Mouse (Mus musculus): ENCODE measurements around the gene Col12a1. TPM values are rescaled to one million over a fixed set of nuclear protein-coding genes. Genes with fewer than 3 reads are reported as not detected.

The Col12a1 gene
- total RNA-seq, 4 experiments from 2014 or later, result 5.3 to 9.6 (median 6.9) TPM

- DNase-seq (ENCODE audit: low spot score in 2 of 2), result no peak
Observed at GRCm38 (mm10) chr9:79605722-79606121, 112.9 kb downstream of the Col12a1 start.

GRCm38 (mm10) chr9:79604546-79604945 is 114.1 kb downstream of the Col12a1 start:
- DNase-seq (ENCODE audit: low spot score in 2 of 2), result no peak

- no peak for DNase-seq (ENCODE audit: low spot score in 2 of 2)
Observed at GRCm38 (mm10) chr9:79603448-79603847, 115.2 kb downstream of the Col12a1 start.

GRCm38 (mm10) chr9:79600237-79600570 is 118.4 kb downstream of the Col12a1 start:
- no peak for DNase-seq (ENCODE audit: low spot score in 2 of 2)

- DNase-seq (ENCODE audit: low spot score in 2 of 2), result no peak
Observed at GRCm38 (mm10) chr9:79599395-79600236, 119.0 kb downstream of the Col12a1 start.

- no peak for DNase-seq (ENCODE audit: low spot score in 2 of 2)
Observed at GRCm38 (mm10) chr9:79598578-79598977, 120.1 kb downstream of the Col12a1 start.

- DNase-seq (ENCODE audit: low spot score in 2 of 2), result no peak
Observed at GRCm38 (mm10) chr9:79586415-79587195, 132.0 kb downstream of the Col12a1 start.

- no peak for DNase-seq (ENCODE audit: low spot score in 2 of 2)
Observed at GRCm38 (mm10) chr9:79566838-79567237, 151.8 kb downstream of the Col12a1 start.

GRCm38 (mm10) chr9:79553297-79553696 is 165.3 kb downstream of the Col12a1 start:
- peak in 1 of 2 experiments; percentile 21 for DNase-seq (ENCODE audit: low spot score in 2 of 2)

Other genes starting within 250 kb of the Col12a1 start
- 100 to 1,000 TPM; 327 to 361 (median 350) TPM for gene Cox7a2, start 41.0 kb upstream of the Col12a1 start, total RNA-seq (2022)
- gene Tmem30a, start 74.7 kb upstream of the Col12a1 start, total RNA-seq (2022), result 100 to 1,000 TPM; 254 to 287 (median 270) TPM

All from left cerebral cortex, adult 8-10 months (tissue).